Mouse (Mus musculus) hindbrain, embryonic 12.5 days (tissue): Measurements from ENCODE around the gene Erbb3. TPM values are rescaled to one million over a fixed set of nuclear protein-coding genes. Genes with fewer than 3 reads are reported as not detected.
A peak's percentile ranks its signal among the peaks of the same experiment; 100 is the strongest.
"Not testable (repeated sequence)": the region's sequence is repeated elsewhere in the genome, so short reads cannot be mapped to it uniquely, and the experiment has no call there.

Experiments used
- ATAC-seq: fragments of 200-750 bp; cut with Nextera tagmentation; 2 replicates; pipeline ENCODE4 v1.8.0; 2017; ENCODE audit warnings: moderate TSS enrichment; ENCODE audit not compliant: low FRiP score
- H3K27ac ChIP-seq: fragments of 300-500 bp; sonication (generic); 2 replicates; pipeline ENCODE4 v1.5.1; 2016; ENCODE audit warnings: mild to moderate bottlenecking
- H3K27me3 ChIP-seq: fragments of 300-500 bp; sonication (generic); 2 replicates; pipeline ENCODE4 v1.6.1; 2016; ENCODE audit warnings: mild to moderate bottlenecking
- H3K36me3 ChIP-seq: fragments of 300-500 bp; sonication (generic); 2 replicates; pipeline ENCODE4 v1.6.1; 2016; ENCODE audit warnings: mild to moderate bottlenecking
- H3K4me1 ChIP-seq: fragments of 300-500 bp; sonication (generic); 2 replicates; pipeline ENCODE4 v1.6.1; 2016
- H3K4me2 ChIP-seq: fragments of 300-500 bp; sonication (generic); replicated peaks from 2 replicates; pipeline ENCODE4 v1.6.1; 2016; ENCODE audit warnings: mild to moderate bottlenecking
- H3K4me3 ChIP-seq: fragments of 300-500 bp; sonication (generic); 2 replicates; pipeline ENCODE4 v1.5.1; 2016; ENCODE audit warnings: mild to moderate bottlenecking
- H3K9ac ChIP-seq: fragments of 300-500 bp; sonication (generic); 2 replicates; pipeline ENCODE4 v1.6.1; 2016; ENCODE audit warnings: mild to moderate bottlenecking, moderate library complexity
- H3K9me3 ChIP-seq: fragments of 300-500 bp; sonication (generic); replicated peaks from 2 replicates; pipeline ENCODE4 v1.6.1; 2016; ENCODE audit warnings: mild to moderate bottlenecking
- WGBS: fragments of 180-500 bp; shearing (Covaris S2); methylation state at CpG from one replicate; pipeline ENCODE4 v1.1.7; 2016; 5-methylcytosine and 5-hydroxymethylcytosine counted together
- polyA plus RNA-seq: library from polyadenylated mRNA; unstranded; fragments of >200 nt; fragmentation: Nextera tagmentation; extraction: Ambion mirVana; gene quantifications from 2 replicates; pipeline ENCODE4 v1.2.1, GENCODE M21; 2016

Erbb3 gene
- polyA plus RNA-seq, 1 experiment from 2014 or later = 11.7 TPM

GRCm38 (mm10) chr10:128548947-128549681 lies 40.3 kb downstream of the Erbb3 start, which contains the start of gene Rpl41:
TSS of gene Rpl41 (minus strand) at chr10:128549305.
- WGBS = under 1% methylated on average over 31 of the region's 31 CpGs
- H3K4me1 ChIP-seq = peaks cover 14% of the 10 kb centered on the region
- H3K9me3 ChIP-seq = no peaks in the 10 kb centered on the region
- H3K4me3 ChIP-seq = peak within 1 kb of the TSS; percentile 73
- peak; percentile 83 for ATAC-seq
- peak within 1 kb of the TSS; percentile 82 for H3K4me2 ChIP-seq
- no peaks in the 10 kb centered on the region for H3K27me3 ChIP-seq
- H3K27ac ChIP-seq = peak within 1 kb of the TSS; percentile 95
- peak within 1 kb of the TSS; percentile 93 for H3K9ac ChIP-seq
- H3K36me3 ChIP-seq = peaks cover 18% of the 10 kb centered on the region

DNA sequence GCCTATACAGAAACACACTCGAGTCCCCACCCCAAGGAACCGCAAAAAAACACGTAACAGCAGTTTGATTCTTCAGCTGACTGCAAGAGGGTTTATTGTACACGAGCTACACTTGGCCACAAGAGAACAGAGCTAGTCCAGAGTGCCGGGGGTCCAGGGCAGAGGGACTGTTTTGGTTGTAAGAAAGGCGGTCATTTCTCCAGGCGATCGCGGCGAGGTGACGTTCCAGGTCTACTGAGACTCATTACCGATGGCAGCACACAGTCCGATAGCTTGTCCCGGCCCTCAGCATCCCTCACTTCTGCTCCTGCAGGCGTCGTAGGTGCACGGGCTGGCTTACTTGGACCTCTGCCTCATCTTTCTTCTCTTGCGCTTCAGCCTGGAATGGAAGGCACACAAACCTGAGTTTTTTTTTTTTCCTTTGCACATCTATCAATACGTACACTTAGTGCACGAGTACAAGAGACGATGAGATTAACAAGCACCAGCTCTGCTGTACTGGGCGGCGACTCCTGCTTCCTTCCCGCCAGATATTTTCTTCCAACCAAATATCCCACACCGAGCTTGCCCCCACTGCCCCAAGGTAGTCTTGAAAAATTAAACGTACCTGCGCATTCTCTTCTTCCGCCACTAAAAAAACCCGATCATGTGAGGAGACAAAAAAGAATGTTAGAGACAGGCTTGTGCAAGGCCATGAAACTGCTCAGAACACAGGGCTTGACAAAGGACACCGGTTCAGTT lies 41.2 kb downstream of the Erbb3 start:
- not testable (repeated sequence) for ATAC-seq, H3K9me3 ChIP-seq, H3K27me3 ChIP-seq
- Histone ChIP-seq H3K27ac (peak overlapping the region; percentile 95), H3K36me3 (peaks cover 27% of the 10 kb centered on the region), H3K4me1 (peaks cover 17% of the 10 kb centered on the region), H3K4me2 (peak overlapping the region; percentile 82), H3K4me3 (peak overlapping the region; percentile 73), H3K9ac (peak overlapping the region; percentile 93)
- WGBS = 1% methylated on average over 29 of the region's 30 CpGs

- peak within 1 kb of the TSS; percentile 82 for H3K4me2 ChIP-seq
- H3K27me3 ChIP-seq = no peaks in the 10 kb centered on the region
- no peaks in the 10 kb centered on the region for H3K9me3 ChIP-seq
- H3K27ac ChIP-seq = peak within 1 kb of the TSS; percentile 95
- H3K4me3 ChIP-seq = peak within 1 kb of the TSS; percentile 73
- H3K9ac ChIP-seq = peak within 1 kb of the TSS; percentile 93
- WGBS = under 1% methylated on average over 49 of the region's 50 CpGs
- peaks cover 34% of the 10 kb centered on the region for H3K36me3 ChIP-seq
- peak; percentile 93 for ATAC-seq
- H3K4me1 ChIP-seq = peaks cover 18% of the 10 kb centered on the region
Measured at GRCm38 (mm10) chr10:128547361-128548032, 42.0 kb downstream of the Erbb3 start, which contains the start of gene Zc3h10. TSS of gene Zc3h10 (minus strand) at chr10:128547774.

DNA sequence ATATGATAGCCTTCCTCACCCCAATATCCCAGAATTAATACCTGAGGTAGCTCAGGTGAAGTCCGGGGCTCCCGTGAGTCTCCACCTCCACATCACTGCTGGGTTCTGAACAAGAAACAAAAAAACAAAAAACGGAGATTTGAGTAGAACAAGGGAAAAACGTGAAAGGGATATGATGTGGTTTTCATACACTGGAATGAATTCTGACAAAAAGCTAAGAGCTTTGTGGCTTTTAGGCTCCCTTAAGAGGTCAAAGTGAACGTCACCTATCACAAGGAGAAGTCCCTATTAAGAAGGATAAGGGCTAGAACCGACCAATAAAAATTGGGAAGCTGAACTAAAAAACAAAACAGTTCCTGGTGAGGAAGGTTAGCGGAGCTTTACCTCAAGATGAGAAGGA lies 42.7 kb downstream of the Erbb3 start:
- peak overlapping the region; percentile 82 for H3K4me2 ChIP-seq
- peaks cover 41% of the 10 kb centered on the region for H3K36me3 ChIP-seq
- H3K27me3 ChIP-seq = no peaks in the 10 kb centered on the region
- H3K9ac ChIP-seq = peak overlapping the region; percentile 73
- peaks cover 18% of the 10 kb centered on the region for H3K4me1 ChIP-seq
- no peak for ATAC-seq
- H3K9me3 ChIP-seq = no peaks in the 10 kb centered on the region
- 30% methylated on average over 7 of the region's 7 CpGs for WGBS
- peak overlapping the region; percentile 73 for H3K4me3 ChIP-seq
- peak overlapping the region; percentile 95 for H3K27ac ChIP-seq

DNA sequence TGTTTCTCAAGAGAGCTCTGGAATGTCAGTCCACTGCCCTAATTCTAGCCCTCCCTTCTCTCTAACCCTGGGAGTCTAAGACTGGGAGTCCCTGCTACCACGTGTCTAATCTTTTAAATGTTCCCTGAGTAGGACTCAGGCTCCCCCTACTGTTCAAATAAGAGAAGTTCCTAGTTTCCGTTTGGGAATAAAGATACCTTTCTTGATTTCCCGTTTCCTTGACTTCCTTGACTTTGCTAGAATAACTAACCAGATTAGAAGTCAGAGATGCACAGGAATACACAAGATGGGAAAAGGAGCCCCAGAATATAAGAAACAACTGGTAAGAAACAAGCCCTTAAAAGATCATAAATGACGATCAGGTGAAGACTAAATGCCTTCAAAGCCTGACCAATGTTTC lies 43.1 kb downstream of the Erbb3 start:
- H3K4me2 ChIP-seq = peak overlapping the region; percentile 82
- H3K27me3 ChIP-seq = no peaks in the 10 kb centered on the region
- WGBS = 17% methylated on average over 4 of the region's 4 CpGs
- H3K4me3 ChIP-seq = peak overlapping the region; percentile 73
- no peak for ATAC-seq
- no peak overlapping the region for H3K9ac ChIP-seq
- H3K4me1 ChIP-seq = peaks cover 18% of the 10 kb centered on the region
- H3K9me3 ChIP-seq = no peaks in the 10 kb centered on the region
- no peak overlapping the region for H3K27ac ChIP-seq
- H3K36me3 ChIP-seq = peaks cover 41% of the 10 kb centered on the region

GRCm38 (mm10) chr10:128545570-128545898 lies 43.9 kb downstream of the Erbb3 start:
- Histone ChIP-seq H3K27me3 (no peaks in the 10 kb centered on the region), H3K4me2 (no peak overlapping the region), H3K36me3 (peaks cover 47% of the 10 kb centered on the region), H3K4me3 (no peak overlapping the region), H3K9me3 (no peaks in the 10 kb centered on the region), H3K9ac (no peak overlapping the region), H3K27ac (no peak overlapping the region), H3K4me1 (peaks cover 18% of the 10 kb centered on the region)
- 93% methylated on average over 3 of the region's 3 CpGs for WGBS
- no peak for ATAC-seq

- Histone ChIP-seq H3K9me3 (no peaks in the 10 kb centered on the region), H3K4me1 (peaks cover 18% of the 10 kb centered on the region), H3K27ac (no peak overlapping the region), H3K36me3 (peaks cover 47% of the 10 kb centered on the region), H3K4me3 (no peak overlapping the region), H3K27me3 (no peaks in the 10 kb centered on the region), H3K4me2 (no peak overlapping the region), H3K9ac (no peak overlapping the region)
- 95% methylated on average over 37 of the region's 37 CpGs for WGBS
- ATAC-seq = no peak
Measured at GRCm38 (mm10) chr10:128544674-128545569, 44.5 kb downstream of the Erbb3 start.

GRCm38 (mm10) chr10:128544151-128544657 lies 45.2 kb downstream of the Erbb3 start:
- ATAC-seq = no peak
- 97% methylated on average over 15 of the region's 15 CpGs for WGBS
- no peak overlapping the region for H3K4me2 ChIP-seq
- 0 out of 2 replicates have a peak overlapping the region, but pooled peaks have one; percentile 8 for H3K9ac ChIP-seq
- no peaks in the 10 kb centered on the region for H3K27me3 ChIP-seq
- no peak overlapping the region; the same call in 1 of the 2 replicates for H3K27ac ChIP-seq
- peaks cover 16% of the 10 kb centered on the region for H3K4me1 ChIP-seq
- H3K4me3 ChIP-seq = no peak overlapping the region
- no peaks in the 10 kb centered on the region for H3K9me3 ChIP-seq
- H3K36me3 ChIP-seq = peaks cover 47% of the 10 kb centered on the region

DNA sequence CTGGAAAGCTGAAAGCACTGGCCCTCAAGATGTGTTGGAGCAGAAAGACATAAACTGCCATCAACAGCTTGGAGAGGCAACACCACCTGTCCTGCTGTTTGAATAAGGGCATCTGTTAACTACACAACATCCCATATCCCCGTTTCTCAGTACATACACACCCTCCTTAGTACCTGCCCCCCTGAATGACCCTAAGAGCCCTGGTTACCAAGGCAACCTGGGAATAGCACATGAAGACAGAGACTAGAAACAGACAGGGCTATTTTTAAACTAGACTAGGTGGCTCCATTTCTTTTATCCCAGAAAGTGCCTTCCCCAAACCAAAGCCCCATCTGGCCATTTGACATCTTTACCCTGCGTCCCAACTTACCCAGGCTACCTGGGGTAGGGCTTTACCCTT lies 46.4 kb downstream of the Erbb3 start:
- WGBS = 85% methylated on average over 2 of the region's 2 CpGs
- H3K27me3 ChIP-seq = no peaks in the 10 kb centered on the region
- H3K9ac ChIP-seq = no peak overlapping the region
- peaks cover 16% of the 10 kb centered on the region for H3K4me1 ChIP-seq
- no peaks in the 10 kb centered on the region for H3K9me3 ChIP-seq
- peaks cover 47% of the 10 kb centered on the region for H3K36me3 ChIP-seq
- no peak overlapping the region for H3K4me2 ChIP-seq
- ATAC-seq = no peak
- H3K4me3 ChIP-seq = no peak overlapping the region
- no peak overlapping the region for H3K27ac ChIP-seq

DNA sequence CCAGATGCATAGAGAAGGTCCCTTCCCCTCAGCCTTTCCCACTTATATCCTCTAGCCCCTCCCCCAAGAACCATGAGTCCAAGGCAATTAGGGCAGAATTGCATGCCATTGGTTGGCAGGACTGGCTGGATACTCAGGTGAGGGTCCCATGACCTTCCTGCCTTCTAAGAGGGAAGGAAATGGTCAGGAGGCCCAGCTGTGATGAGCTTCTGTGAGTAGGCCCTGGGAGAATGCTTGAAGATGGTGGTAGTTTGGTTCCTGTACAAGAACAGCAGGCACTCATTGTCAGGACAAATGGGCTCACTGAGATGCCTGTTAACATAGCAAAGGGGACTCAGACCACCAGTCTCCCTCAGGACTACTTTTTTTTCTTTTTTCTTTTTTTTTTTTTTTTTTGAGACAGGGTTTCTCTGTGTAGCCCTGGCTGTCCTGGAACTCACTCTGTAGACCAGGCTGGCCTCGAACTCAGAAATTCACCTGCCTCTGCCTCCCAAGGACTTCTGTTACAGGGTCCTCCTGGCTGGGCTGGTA lies 51.0 kb downstream of the Erbb3 start:
- H3K27ac ChIP-seq = no peak overlapping the region
- peaks cover 2% of the 10 kb centered on the region; the same call in 1 of the 2 replicates for H3K4me1 ChIP-seq
- no peak overlapping the region for H3K9ac ChIP-seq
- H3K36me3 ChIP-seq = peaks cover 22% of the 10 kb centered on the region
- no peak for ATAC-seq
- no peaks in the 10 kb centered on the region for H3K9me3 ChIP-seq
- H3K27me3 ChIP-seq = no peaks in the 10 kb centered on the region
- no peak overlapping the region for H3K4me3 ChIP-seq
- WGBS = 81% methylated on average over 1 of the region's 1 CpGs
- no peak overlapping the region for H3K4me2 ChIP-seq

DNA sequence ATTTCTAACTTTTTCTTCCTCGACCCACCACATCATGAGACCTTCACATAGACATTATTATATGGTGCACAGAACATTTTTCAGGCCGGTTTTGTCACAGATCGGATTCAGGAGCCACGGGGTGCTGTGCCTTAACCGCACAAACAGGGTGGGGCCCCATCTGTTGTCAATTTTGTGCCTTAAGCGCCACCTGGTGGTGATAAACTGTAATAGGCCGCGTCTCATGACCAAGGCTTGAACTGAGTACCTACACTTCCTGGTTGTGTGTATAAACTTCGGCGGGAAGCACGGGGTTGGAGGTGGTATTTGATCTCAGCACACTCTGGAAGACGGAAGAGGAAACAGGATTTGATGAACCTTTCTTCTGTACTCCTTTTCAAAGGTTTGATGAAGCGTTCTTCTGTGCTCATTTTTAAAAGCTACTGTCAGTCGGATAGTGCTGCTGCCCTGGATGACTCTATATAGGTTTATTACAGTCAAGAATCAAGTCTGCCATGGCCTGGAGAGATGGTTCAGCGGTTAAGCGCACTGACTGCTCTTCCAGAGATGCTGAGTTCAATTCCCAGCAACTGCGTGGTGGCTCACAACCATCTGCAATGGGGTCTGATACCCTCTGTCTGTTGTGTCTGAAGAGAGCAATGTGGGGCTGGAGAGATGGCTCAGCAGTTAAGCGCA lies 53.0 kb downstream of the Erbb3 start:
- H3K9ac ChIP-seq = no peak overlapping the region
- H3K4me3 ChIP-seq = no peak overlapping the region

More for the DNA sequence above, 53.0 kb downstream of the Erbb3 start:
- H3K27me3 ChIP-seq = no peaks in the 10 kb centered on the region
- WGBS = 19% methylated on average over 18 of the region's 18 CpGs
- 0 out of 2 replicates have a peak, but pooled peaks cover 6% of the 10 kb centered on the region for H3K36me3 ChIP-seq
- H3K9me3 ChIP-seq = no peaks in the 10 kb centered on the region
- no peak overlapping the region for H3K27ac ChIP-seq
- no peaks in the 10 kb centered on the region for H3K4me1 ChIP-seq
- peak; percentile 91 for ATAC-seq
- H3K4me2 ChIP-seq = peak overlapping the region; percentile 42
